Mouse (Mus musculus) ES-E14 (cell line): ENCODE measurements at regions not wholly inside any gene's neighbourhood (a gene's known extent, or its start where the extent isn't known, plus 50 kb on each side); places are given as distances from the start of the nearest gene placed in this dataset.

ENCODE experiments used
- DNase-seq: peaks from one replicate; pipeline ENCODE4 v3.0.0-alpha.2; 2013; ENCODE audit warnings: low read depth, low spot score
- H3K27ac ChIP-seq: 2 replicates; pipeline ENCODE4 v1.5.1; 2012; ENCODE audit warnings: low read depth, mild to moderate bottlenecking, low read length, moderate library complexity, mixed read lengths; ENCODE audit not compliant: poor library complexity, insufficient read depth, severe bottlenecking
- H3K36me3 ChIP-seq: 2 replicates; pipeline ENCODE4 v1.6.1; 2012; ENCODE audit warnings: mild to moderate bottlenecking, low read length, moderate library complexity, mixed read lengths; ENCODE audit not compliant: control insufficient read depth, poor library complexity, insufficient read depth, severe bottlenecking
- H3K4me1 ChIP-seq, 2 experiments: fragments of 150-350 bp in 1 of 2; sonication (generic) in 1 of 2; 2 replicates each; pipeline ENCODE4 v1.6.1; 2012; ENCODE audit warnings: low read length in 2 of 2, mild to moderate bottlenecking in 1 of 2, mixed read lengths in 1 of 2; ENCODE audit not compliant: control insufficient read depth in 2 of 2, insufficient read depth in 2 of 2, poor library complexity in 1 of 2
- H3K4me3 ChIP-seq, 2 experiments: fragments of 150-350 bp in 1 of 2; sonication (generic) in 1 of 2; 2 replicates each; pipeline ENCODE4 v1.5.1; 2012; ENCODE audit warnings: low read length in 2 of 2, low read depth in 1 of 2, mild to moderate bottlenecking in 1 of 2, mixed read lengths in 1 of 2; ENCODE audit not compliant: insufficient read depth in 1 of 2, poor library complexity in 1 of 2, severe bottlenecking in 1 of 2
- H3K9ac ChIP-seq: 2 replicates; pipeline ENCODE4 v1.6.1; 2012; ENCODE audit warnings: low read depth, mild to moderate bottlenecking, low read length, mixed read lengths; ENCODE audit not compliant: poor library complexity, insufficient read depth, severe bottlenecking
- H3K9me3 ChIP-seq: fragments of 150-350 bp; sonication (generic); 2 replicates; pipeline ENCODE4 v1.6.1; 2012; ENCODE audit warnings: low read depth, mild to moderate bottlenecking, low read length; ENCODE audit not compliant: control insufficient read depth, insufficient read depth
- CHD2 ChIP-seq: IDR thresholded peaks from 2 replicates; pipeline ENCODE4 v1.6.1; 2014; ENCODE audit warnings: mild to moderate bottlenecking, low read depth, low read length, inconsistent platforms
- HCFC1 ChIP-seq: IDR thresholded peaks from 2 replicates; pipeline ENCODE4 v1.6.1; 2012; ENCODE audit warnings: low read length, inconsistent platforms, borderline replicate concordance; ENCODE audit not compliant: insufficient read depth
- MAFK ChIP-seq: IDR thresholded peaks from 2 replicates; pipeline ENCODE4 v1.6.1; 2014; ENCODE audit warnings: mild to moderate bottlenecking, low read depth, low read length, inconsistent platforms; ENCODE audit not compliant: insufficient read depth
- ZC3H11A ChIP-seq: IDR thresholded peaks from 2 replicates; pipeline ENCODE4 v1.6.1; 2012; ENCODE audit warnings: low read depth, mild to moderate bottlenecking, inconsistent platforms, low read length, borderline replicate concordance
- ZNF384 ChIP-seq: IDR thresholded peaks from 2 replicates; pipeline ENCODE4 v1.6.1; 2012; ENCODE audit warnings: low read depth, low read length, inconsistent platforms
- in situ Hi-C, 2 experiments: fragments of 600-800 bp; cut with MboI; formaldehyde crosslinking; loops; one replicate each; pipeline ENCODE4 v1.15.1; 2025; ENCODE audit warnings: low sequenced_read_pairs in 2 of 2, inconsistent platforms in 1 of 2; ENCODE audit not compliant: unreplicated experiment in 2 of 2

- H3K36me3 ChIP-seq = no peaks in the 10 kb centered on the region
- DNase-seq = no peak
- TF ChIP-seq ZC3H11A = no peak
- TF ChIP-seq ZNF384 = peak; percentile 88
- H3K27ac ChIP-seq = no peak overlapping the region
- H3K9me3 ChIP-seq = no peaks in the 10 kb centered on the region
- no peaks in the 10 kb centered on the region for H3K4me1 ChIP-seq
- in situ Hi-C loops = no loop called here
- no peak overlapping the region for H3K9ac ChIP-seq
- no peak overlapping the region for H3K4me3 ChIP-seq
Measured at GRCm38 (mm10) chr10:67364595-67364994, 79.5 kb upstream of the Nrbf2 start.

DNA sequence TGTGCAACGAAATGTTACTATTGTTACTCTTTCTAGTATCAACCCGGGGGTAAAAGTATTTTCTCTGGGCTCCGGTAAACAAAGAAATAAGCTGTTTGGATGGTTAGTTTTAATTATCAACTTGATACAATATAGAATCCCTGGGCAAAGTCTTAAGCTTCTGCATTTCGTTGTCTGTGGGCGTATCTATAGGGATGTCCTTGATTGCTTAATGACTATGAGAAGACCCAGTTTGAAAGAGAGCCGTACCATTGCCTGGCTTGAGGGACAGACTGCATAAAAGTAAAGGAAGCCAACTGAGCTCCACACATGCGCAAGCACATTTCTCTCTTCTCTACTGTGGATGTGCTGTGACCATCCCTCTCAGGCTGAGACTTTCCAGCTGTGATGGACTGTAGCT lies 80.1 kb upstream of the Nrbf2 start:
- no peak overlapping the region for H3K9ac ChIP-seq
- in situ Hi-C loops = no loop called here
- no peak for DNase-seq
- no peak overlapping the region for H3K27ac ChIP-seq
- H3K36me3 ChIP-seq = no peaks in the 10 kb centered on the region
- H3K4me1 ChIP-seq = no peaks in the 10 kb centered on the region
- no peaks in the 10 kb centered on the region for H3K9me3 ChIP-seq
- TF ChIP-seq MAFK = no peak
- TF ChIP-seq CHD2 = no peak
- no peak for TF ChIP-seq ZNF384
- H3K4me3 ChIP-seq = no peak overlapping the region

DNA sequence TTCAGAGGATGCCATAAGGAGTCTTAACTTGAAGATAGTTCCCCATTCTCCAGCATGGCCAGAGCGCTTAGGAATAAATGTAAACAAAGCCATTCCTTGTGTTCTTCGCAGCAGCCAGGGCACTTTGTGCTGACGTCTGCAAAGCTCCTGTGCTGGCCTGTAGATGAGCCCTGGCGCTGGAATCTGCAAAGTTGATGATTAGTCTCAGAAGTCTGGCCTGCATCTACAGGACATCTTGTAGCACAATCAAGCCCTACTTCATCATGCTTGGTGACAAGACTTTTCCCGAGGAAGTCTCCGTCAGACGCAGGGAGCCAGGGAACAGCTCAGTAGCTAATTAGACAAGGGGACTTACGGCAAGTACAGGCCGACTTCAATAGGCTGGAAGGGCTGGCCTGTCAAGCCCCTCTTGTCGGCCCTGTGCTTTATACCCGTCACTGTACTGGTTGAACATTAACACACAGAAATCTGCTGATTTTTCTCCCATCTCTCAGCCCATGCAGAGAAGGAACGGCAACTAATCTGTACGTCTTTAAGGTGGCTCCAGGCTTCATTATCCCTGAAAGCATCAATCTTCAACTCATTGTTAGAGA lies 87.6 kb upstream of the Nrbf2 start:
- in situ Hi-C loops = no loop called here
- DNase-seq = no peak
- no peak overlapping the region for H3K9ac ChIP-seq
- no peaks in the 10 kb centered on the region for H3K4me1 ChIP-seq
- no peak overlapping the region for H3K4me3 ChIP-seq
- no peak overlapping the region for H3K27ac ChIP-seq
- no peak for TF ChIP-seq ZNF384
- no peak for TF ChIP-seq ZC3H11A
- no peak for TF ChIP-seq MAFK
- no peak for TF ChIP-seq HCFC1
- TF ChIP-seq CHD2 = no peak
- no peaks in the 10 kb centered on the region for H3K36me3 ChIP-seq
- H3K9me3 ChIP-seq = no peaks in the 10 kb centered on the region

GRCm38 (mm10) chr10:67376638-67377037 lies 91.5 kb upstream of the Nrbf2 start:
- Histone ChIP-seq H3K36me3 (no peaks in the 10 kb centered on the region), H3K9me3 (no peaks in the 10 kb centered on the region), H3K27ac (no peak overlapping the region), H3K9ac (no peak overlapping the region), H3K4me1 (no peaks in the 10 kb centered on the region), H3K4me3 (no peak overlapping the region)
- in situ Hi-C loops = no loop called here
- DNase-seq = no peak
- no peak for TF ChIP-seq ZNF384
- no peak for TF ChIP-seq CHD2
- no peak for TF ChIP-seq ZC3H11A
- no peak for TF ChIP-seq HCFC1
- TF ChIP-seq MAFK = no peak

DNA sequence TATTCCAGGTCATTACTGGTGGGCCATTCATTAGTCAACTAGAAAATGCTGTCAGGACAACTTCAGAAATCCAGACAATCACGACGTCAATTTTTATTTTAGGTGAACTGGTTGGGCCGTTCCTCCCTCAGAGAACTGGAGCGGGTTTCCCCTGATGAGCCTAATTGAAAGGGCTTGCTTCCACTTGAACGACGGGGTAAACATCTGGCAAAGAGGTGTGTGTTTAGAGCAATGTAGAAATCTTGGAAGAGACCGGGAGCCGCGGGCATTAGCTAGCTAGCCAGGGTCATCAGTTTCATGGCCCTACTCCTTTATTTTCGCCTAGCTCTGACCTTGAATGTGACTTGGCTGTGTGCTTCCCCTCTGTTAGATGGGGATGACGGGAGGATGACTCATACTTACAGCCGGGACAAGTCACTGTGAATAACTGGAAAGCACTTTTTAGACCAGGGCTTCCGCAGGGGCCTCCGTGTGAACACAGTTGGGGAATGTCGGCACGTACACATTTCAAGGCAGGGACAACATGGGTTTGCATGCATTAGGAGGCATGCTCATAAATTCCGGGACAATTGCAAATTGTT lies 92.6 kb upstream of the Nrbf2 start:
- Histone ChIP-seq H3K27ac (no peak overlapping the region), H3K36me3 (no peaks in the 10 kb centered on the region), H3K4me3 (no peak overlapping the region), H3K9ac (no peak overlapping the region), H3K4me1 (no peaks in the 10 kb centered on the region), H3K9me3 (no peaks in the 10 kb centered on the region)
- TF ChIP-seq MAFK (no peak), HCFC1 (no peak), ZNF384 (no peak), ZC3H11A (no peak)
- in situ Hi-C loops = no loop called here
- DNase-seq = no peak
